Mouse (Mus musculus) B cell, adult 62 days (primary cell): ENCODE results near the gene Pram1. TPM values are rescaled to one million over a fixed set of nuclear protein-coding genes. Genes with fewer than 3 reads are reported as not detected.

Experiments
- total RNA-seq: library from RNA; stranded (reverse); gene quantifications from 4 replicates; pipeline ENCODE4 v1.2.4, GENCODE M21; 2023

The Pram1 gene
- total RNA-seq = 0.91 to 3.0 TPM (median 2.3 TPM) in 3 of 4 replicates, not detected in the other

GRCm38 (mm10) chr17:33637516-33638276 is at the start of gene Pram1:
Gene Pram1 (plus strand): TSS chr17:33638056.

GRCm38 (mm10) chr17:33628621-33629486 is 9.0 kb upstream of the Pram1 start, which contains the start of gene Zfp414:
Gene Zfp414 (plus strand): TSS chr17:33629090.

GRCm38 (mm10) chr17:33686760-33687159 is 48.9 kb downstream of the Pram1 start, which contains the start of gene Hnrnpm:
Gene Hnrnpm (minus strand): TSS chr17:33686860.

Other genes starting within 250 kb of the Pram1 start
- gene Zfp101, start 243.4 kb upstream of the Pram1 start, total RNA-seq = 6.3 to 8.7 TPM (median 7.2 TPM) in 4 replicates
- gene Actl9, start 205.2 kb upstream of the Pram1 start, total RNA-seq = not detected in 4 replicates
- gene Adamts10, start 113.9 kb upstream of the Pram1 start, total RNA-seq = 70.9 to 86.1 TPM (median 78.6 TPM) in 4 replicates
- 17.6 to 26.2 TPM (median 20.6 TPM) in 4 replicates for gene Myo1f, start 82.3 kb upstream of the Pram1 start, total RNA-seq
- 34.4 to 37.6 TPM (median 36.0 TPM) in 4 replicates for gene Zfp414, start 9.0 kb upstream of the Pram1 start, total RNA-seq
- 368 to 402 TPM (median 383 TPM) in 4 replicates for gene Hnrnpm, start 48.8 kb downstream of the Pram1 start, total RNA-seq
- gene March2, start 80.6 kb downstream of the Pram1 start, total RNA-seq = 42.0 to 48.3 TPM (median 44.9 TPM) in 4 replicates
- gene Rab11b, start 122.5 kb downstream of the Pram1 start, total RNA-seq = 193 to 221 TPM (median 217 TPM) in 4 replicates
- 0.42 to 0.43 TPM in 2 of 4 replicates, not detected in the others for gene Angptl4, start 143.8 kb downstream of the Pram1 start, total RNA-seq
- 1.8 to 3.6 TPM (median 2.5 TPM) in 4 replicates for gene Kank3, start 172.5 kb downstream of the Pram1 start, total RNA-seq
- 3,326 to 3,462 TPM (median 3,401 TPM) in 4 replicates for gene Rps28, start 186.5 kb downstream of the Pram1 start, total RNA-seq
- 142 to 168 TPM (median 145 TPM) in 4 replicates for gene Ndufa7, start 186.5 kb downstream of the Pram1 start, total RNA-seq
- 3.6 to 7.8 TPM (median 5.2 TPM) in 4 replicates for gene Cd320, start 205.0 kb downstream of the Pram1 start, total RNA-seq
- gene Gm7029, start 235.8 kb downstream of the Pram1 start, total RNA-seq = not detected in 4 replicates